Mouse (Mus musculus) kidney, adult 2 months (tissue): ENCODE measurements around the gene Rnf186. TPM values are rescaled to one million over a fixed set of nuclear protein-coding genes. Genes with fewer than 3 reads are reported as not detected.

ENCODE experiments used
- DNase-seq: peaks from one replicate; pipeline ENCODE4 v3.0.0; 2021
- H3K27ac ChIP-seq: fragments of 200-500 bp; 2 replicates; pipeline ENCODE4 v1.5.1; 2012; ENCODE audit warnings: low read depth, low read length, control low read depth, inconsistent platforms; ENCODE audit not compliant: insufficient read depth
- H3K27me3 ChIP-seq: fragments of 200-500 bp; replicated peaks from 2 replicates; pipeline ENCODE4 v1.6.1; 2012; ENCODE audit warnings: mild to moderate bottlenecking, moderate library complexity, low read length, inconsistent platforms; ENCODE audit not compliant: control insufficient read depth, insufficient read depth
- H3K36me3 ChIP-seq: fragments of 200-500 bp; 2 replicates; pipeline ENCODE4 v1.6.1; 2012; ENCODE audit warnings: mild to moderate bottlenecking, moderate library complexity, low read length, inconsistent platforms; ENCODE audit not compliant: control insufficient read depth, insufficient read depth
- H3K4me1 ChIP-seq: fragments of 200-500 bp; 2 replicates; pipeline ENCODE4 v1.6.1; 2011; ENCODE audit warnings: low read length; ENCODE audit not compliant: control insufficient read depth, insufficient read depth
- H3K4me3 ChIP-seq: fragments of 200-500 bp; 2 replicates; pipeline ENCODE4 v1.5.1; 2011; ENCODE audit warnings: mild to moderate bottlenecking, low read depth, low read length, control low read depth; ENCODE audit not compliant: insufficient read depth
- CTCF ChIP-seq: fragments of 200-500 bp; conservative IDR thresholded peaks from 2 replicates; pipeline ENCODE4 v1.5.1; 2011; ENCODE audit warnings: low read depth, mild to moderate bottlenecking, control low read depth, low read length, moderate library complexity, mixed read lengths; ENCODE audit not compliant: insufficient read depth, insufficient read length
- POLR2A ChIP-seq: fragments of 200-500 bp; IDR thresholded peaks from one replicate; pipeline ENCODE4 v1.6.1; 2011; ENCODE audit warnings: low read depth, low read length, control low read depth
- WGBS: fragments of 180-500 bp; shearing (Covaris S2); methylation state at CpG from one replicate; pipeline ENCODE4 v1.1.7; 2018; 5-methylcytosine and 5-hydroxymethylcytosine counted together
- polyA plus RNA-seq: library from polyadenylated mRNA; depleted of rRNA; stranded (reverse); fragments of >200 nt; gene quantifications from 2 replicates; pipeline ENCODE4 v1.2.3, GENCODE M21; 2012

Rnf186 gene
- polyA plus RNA-seq, 1 experiment: 126 TPM

DNA sequence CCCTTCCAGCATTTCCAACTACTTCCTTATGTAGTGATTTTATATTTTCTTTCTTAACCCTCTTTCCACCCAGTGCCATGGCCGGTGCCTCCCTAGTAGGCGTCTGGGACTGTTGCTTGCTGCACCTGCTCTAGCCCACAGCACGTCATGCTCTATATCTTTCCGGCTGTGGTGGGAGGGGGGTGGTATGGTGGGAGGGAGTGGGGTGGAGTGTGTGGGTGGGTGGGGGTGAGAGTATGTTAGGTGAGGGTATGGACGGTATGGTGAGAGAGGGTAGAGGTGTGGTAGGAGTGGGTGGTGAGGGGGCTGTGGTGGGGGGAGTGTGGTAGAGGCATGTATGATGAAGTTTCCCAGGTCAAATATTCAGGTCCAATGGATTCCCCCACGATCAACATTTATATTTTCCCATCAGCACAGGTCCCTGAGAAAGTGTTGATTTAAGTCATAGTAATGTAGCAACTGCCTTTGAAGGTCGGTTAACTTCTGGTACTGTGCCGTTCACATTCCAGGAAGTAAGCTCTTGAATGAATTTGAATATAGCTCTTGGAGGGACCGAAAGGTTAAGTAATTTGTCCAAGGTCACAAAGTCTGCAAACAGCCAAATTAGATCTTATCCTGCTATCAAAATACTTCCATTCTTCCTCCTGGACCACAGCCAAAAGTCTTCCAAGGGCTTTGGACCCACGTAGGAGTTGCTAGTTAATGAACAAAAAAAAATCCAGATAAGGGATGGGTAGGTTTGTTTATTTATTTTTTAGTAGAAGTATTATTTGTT lies 28.2 kb upstream of the Rnf186 start:
- no peaks in the 10 kb centered on the region for H3K36me3 ChIP-seq
- TF ChIP-seq POLR2A (no peak), CTCF (no peak)
- WGBS: 24% methylated on average over 10 of the region's 10 CpGs
- H3K27me3 ChIP-seq: no peaks in the 10 kb centered on the region
- no peak overlapping the region for H3K27ac ChIP-seq
- DNase-seq: peak; percentile 83
- H3K4me3 ChIP-seq: no peak overlapping the region
- peaks cover 5% of the 10 kb centered on the region; the same call in 1 of the 2 replicates for H3K4me1 ChIP-seq

DNA sequence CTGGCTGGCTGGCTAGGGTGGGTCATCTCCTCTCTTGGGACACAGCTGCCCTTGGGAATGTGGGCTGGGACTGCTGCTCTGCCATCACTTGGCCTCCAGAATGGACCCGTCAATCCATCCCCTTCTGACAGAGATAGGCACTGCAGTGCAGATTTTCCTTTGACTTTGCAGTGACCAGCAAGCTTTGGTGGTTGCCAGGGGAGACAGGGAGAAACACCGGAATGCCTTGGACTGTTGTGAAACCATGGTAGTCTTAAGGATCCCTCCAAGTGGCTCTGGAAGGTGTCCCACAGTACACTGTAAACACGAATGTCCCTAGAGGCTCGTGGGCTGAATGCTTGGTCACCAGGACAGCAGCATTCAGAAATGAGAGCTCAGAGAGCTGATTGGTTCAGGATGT lies 27.4 kb upstream of the Rnf186 start:
- WGBS: 44% methylated on average over 4 of the region's 4 CpGs
- Histone ChIP-seq H3K27ac (peak overlapping the region; percentile 61), H3K36me3 (no peaks in the 10 kb centered on the region), H3K4me3 (no peak overlapping the region), H3K4me1 (peaks cover 5% of the 10 kb centered on the region; the same call in 1 of the 2 replicates), H3K27me3 (no peaks in the 10 kb centered on the region)
- DNase-seq: no peak
- TF ChIP-seq POLR2A (no peak), CTCF (no peak)

DNA sequence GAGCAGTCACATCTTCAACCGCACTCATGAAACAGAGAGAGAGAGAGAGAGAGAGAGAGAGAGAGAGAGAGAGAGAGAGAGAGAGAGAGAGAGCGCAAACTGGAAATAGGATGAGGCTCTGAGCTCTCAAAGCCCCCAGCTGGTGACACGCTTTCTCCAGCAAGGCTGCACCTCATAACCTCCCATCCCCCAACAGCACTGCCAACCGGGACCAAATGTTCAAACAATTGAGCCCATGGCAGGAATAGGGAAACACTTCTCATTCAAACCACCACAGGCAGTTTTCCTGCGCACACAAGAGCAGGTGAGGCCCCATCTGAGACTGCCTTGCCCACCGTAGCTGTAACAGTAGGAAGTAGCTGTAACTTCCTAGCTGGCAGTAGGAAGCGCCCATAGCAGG lies 25.5 kb upstream of the Rnf186 start:
- H3K27ac ChIP-seq: peak overlapping the region; percentile 69; the same call in 1 of the 2 replicates
- no peaks in the 10 kb centered on the region for H3K27me3 ChIP-seq
- no peaks in the 10 kb centered on the region for H3K36me3 ChIP-seq
- WGBS: 55% methylated on average over 7 of the region's 7 CpGs
- peaks cover 5% of the 10 kb centered on the region; the same call in 1 of the 2 replicates for H3K4me1 ChIP-seq
- no peak overlapping the region for H3K4me3 ChIP-seq
- TF ChIP-seq POLR2A (no peak), CTCF (no peak)
- DNase-seq: peak; percentile 27

DNA sequence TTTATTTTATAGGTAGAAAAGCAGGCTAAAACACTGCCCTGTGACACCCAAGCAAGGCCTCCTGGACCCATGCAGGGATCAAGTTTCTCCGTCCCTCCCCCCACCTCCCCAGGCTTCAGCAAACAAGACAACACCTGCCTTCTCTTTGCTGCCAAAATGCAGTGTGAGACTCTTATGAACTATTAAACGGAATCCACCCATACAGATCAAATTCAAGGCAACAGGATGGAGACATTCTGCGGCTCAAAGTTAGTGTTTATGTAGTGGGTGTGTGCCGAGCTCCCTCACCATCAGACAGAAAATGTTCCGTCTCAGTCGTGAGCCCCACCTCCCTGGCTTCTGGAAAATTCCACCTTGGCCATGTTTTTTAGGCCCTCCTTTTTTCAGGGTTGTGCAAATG lies 24.9 kb upstream of the Rnf186 start:
- Histone ChIP-seq H3K4me1 (peaks cover 5% of the 10 kb centered on the region; the same call in 1 of the 2 replicates), H3K4me3 (no peak overlapping the region), H3K27ac (peak overlapping the region; percentile 69), H3K36me3 (no peaks in the 10 kb centered on the region), H3K27me3 (no peaks in the 10 kb centered on the region)
- WGBS: 46% methylated on average over 6 of the region's 6 CpGs
- no peak for TF ChIP-seq POLR2A
- TF ChIP-seq CTCF: no peak
- no peak for DNase-seq

DNA sequence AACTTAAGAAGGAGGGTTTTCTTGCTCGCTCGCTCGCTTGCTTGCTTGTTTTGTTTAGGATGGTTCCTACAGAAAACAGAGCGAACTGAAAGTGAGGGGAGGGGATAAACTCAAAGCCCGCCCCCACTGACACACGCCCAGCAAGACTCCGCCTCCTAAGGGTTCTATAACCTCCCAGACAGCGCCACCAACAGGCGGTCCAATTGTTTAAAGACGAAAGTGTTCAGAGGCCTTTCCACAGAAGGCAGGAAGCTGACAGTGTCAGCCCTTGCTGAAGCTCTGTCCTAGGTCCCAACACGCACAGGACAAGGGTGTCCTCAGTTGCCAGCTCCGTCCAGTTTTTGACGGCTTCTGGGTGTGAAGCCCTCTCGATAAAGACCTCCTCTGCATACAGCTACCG lies 23.2 kb upstream of the Rnf186 start:
- H3K4me1 ChIP-seq: peaks cover 5% of the 10 kb centered on the region; the same call in 1 of the 2 replicates
- no peaks in the 10 kb centered on the region for H3K36me3 ChIP-seq
- no peaks in the 10 kb centered on the region for H3K27me3 ChIP-seq
- H3K4me3 ChIP-seq: no peak overlapping the region
- H3K27ac ChIP-seq: no peak overlapping the region
- no peak for TF ChIP-seq POLR2A
- TF ChIP-seq CTCF: peak; percentile 73
- DNase-seq: peak; percentile 85
- 33% methylated on average over 15 of the region's 15 CpGs for WGBS

DNA sequence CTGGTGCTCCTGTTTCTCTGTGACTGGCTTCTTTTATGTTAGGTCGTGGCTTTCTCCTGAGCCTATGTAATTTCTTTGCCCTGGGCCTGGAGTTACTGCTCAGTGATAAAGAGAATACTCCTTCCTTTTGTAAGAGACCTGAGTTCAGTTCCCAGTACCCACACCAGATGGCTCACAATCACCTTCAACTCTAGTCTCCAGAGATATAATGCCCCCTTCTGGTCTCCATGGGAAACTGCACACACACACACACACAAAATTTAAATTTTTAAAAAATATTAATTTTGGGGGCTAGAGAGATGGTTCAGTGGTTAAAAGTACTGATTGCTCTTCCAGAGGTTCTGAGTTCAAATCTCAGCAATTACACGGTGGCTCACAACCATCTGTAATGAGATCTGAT lies 18.7 kb upstream of the Rnf186 start:
- Histone ChIP-seq H3K4me3 (no peak overlapping the region), H3K27me3 (no peaks in the 10 kb centered on the region), H3K36me3 (no peaks in the 10 kb centered on the region), H3K4me1 (no peaks in the 10 kb centered on the region; the same call in 1 of the 2 replicates), H3K27ac (no peak overlapping the region)
- DNase-seq: no peak
- TF ChIP-seq CTCF (no peak), POLR2A (no peak)
- 90% methylated on average over 2 of the region's 2 CpGs for WGBS

DNA sequence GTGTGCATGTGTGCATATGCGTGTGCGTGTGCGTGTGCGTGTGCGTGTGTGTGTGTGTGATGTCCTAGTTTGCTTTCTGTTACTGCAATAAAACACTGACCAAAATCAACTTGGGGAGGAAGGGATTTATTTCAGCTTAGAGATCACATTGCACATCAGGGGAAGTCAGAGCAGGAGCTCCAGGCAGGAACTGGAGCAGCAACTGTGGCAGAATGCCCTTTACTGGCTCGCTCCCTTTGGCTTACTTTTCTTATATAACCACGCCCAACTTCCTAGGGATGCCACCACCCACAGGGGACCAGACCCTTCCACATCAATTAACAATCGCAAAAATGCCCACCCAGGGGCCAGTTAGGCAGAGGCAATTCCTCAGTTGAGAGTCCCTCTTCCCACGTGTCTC lies 8.3 kb upstream of the Rnf186 start:
- no peaks in the 10 kb centered on the region for H3K36me3 ChIP-seq
- H3K4me1 ChIP-seq: peaks cover 4% of the 10 kb centered on the region; the same call in 1 of the 2 replicates
- H3K4me3 ChIP-seq: no peak overlapping the region
- TF ChIP-seq CTCF: no peak
- TF ChIP-seq POLR2A: no peak
- peak overlapping the region; percentile 4; the same call in 1 of the 2 replicates for H3K27ac ChIP-seq
- WGBS: 78% methylated on average over 9 of the region's 9 CpGs
- no peak for DNase-seq
- no peaks in the 10 kb centered on the region for H3K27me3 ChIP-seq
